Mouse (Mus musculus) forebrain, embryonic 12.5 days (tissue): ENCODE data around the gene Qrich2. TPM values are rescaled to one million over a fixed set of nuclear protein-coding genes. Genes with fewer than 3 reads are reported as not detected.

Experiments used
- ATAC-seq: fragments of 200-750 bp; cut with Nextera tagmentation; 2 replicates; pipeline ENCODE4 v1.8.0; 2017; ENCODE audit warnings: moderate TSS enrichment; ENCODE audit not compliant: low FRiP score
- H3K27ac ChIP-seq: fragments of 300-500 bp; sonication (generic); 2 replicates; pipeline ENCODE4 v1.5.1; 2016; ENCODE audit warnings: mild to moderate bottlenecking
- H3K27me3 ChIP-seq: fragments of 300-500 bp; sonication (generic); 2 replicates; pipeline ENCODE4 v1.6.1; 2016; ENCODE audit warnings: mild to moderate bottlenecking
- H3K36me3 ChIP-seq: fragments of 300-500 bp; sonication (generic); replicated peaks from 2 replicates; pipeline ENCODE4 v1.6.1; 2016; ENCODE audit warnings: mild to moderate bottlenecking
- H3K4me1 ChIP-seq: fragments of 300-500 bp; sonication (generic); 2 replicates; pipeline ENCODE4 v1.6.1; 2016
- H3K4me2 ChIP-seq: fragments of 300-500 bp; sonication (generic); 2 replicates; pipeline ENCODE4 v1.6.1; 2016; ENCODE audit warnings: mild to moderate bottlenecking, moderate library complexity
- H3K4me3 ChIP-seq: fragments of 300-500 bp; sonication (generic); replicated peaks from 2 replicates; pipeline ENCODE4 v1.5.1; 2016; ENCODE audit warnings: mild to moderate bottlenecking
- H3K9ac ChIP-seq: fragments of 300-500 bp; sonication (generic); 2 replicates; pipeline ENCODE4 v1.6.1; 2016; ENCODE audit warnings: mild to moderate bottlenecking
- H3K9me3 ChIP-seq: fragments of 300-500 bp; sonication (generic); 2 replicates; pipeline ENCODE4 v1.6.1; 2016
- WGBS: fragments of 180-500 bp; shearing (Covaris S2); methylation state at CpG from one replicate; pipeline ENCODE4 v1.1.7; 2016; 5-methylcytosine and 5-hydroxymethylcytosine counted together
- polyA plus RNA-seq: library from polyadenylated mRNA; unstranded; fragments of >200 nt; fragmentation: Nextera tagmentation; extraction: Ambion mirVana; gene quantifications from 2 replicates; pipeline ENCODE4 v1.2.1, GENCODE M21; 2016

Qrich2 gene
- polyA plus RNA-seq: not detected in 2 replicates

- Histone ChIP-seq H3K9me3 (no peaks in the 10 kb centered on the region), H3K9ac (no peak within 1 kb of the TSS), H3K4me3 (no peak within 1 kb of the TSS), H3K36me3 (peaks cover 20% of the 10 kb centered on the region), H3K27me3 (no peaks in the 10 kb centered on the region), H3K27ac (no peak within 1 kb of the TSS), H3K4me1 (no peaks in the 10 kb centered on the region), H3K4me2 (no peak within 1 kb of the TSS)
- ATAC-seq: no peak
- 77% methylated on average over 20 of the region's 20 CpGs for WGBS
Observed at GRCm38 (mm10) chr11:116466141-116466540, at the start of gene Qrich2. Qrich2 (minus strand) TSS chr11:116466241.

- Histone ChIP-seq H3K4me3 (0 out of 2 replicates have a peak overlapping the region, but pooled peaks have one; percentile 3), H3K27ac (no peak overlapping the region), H3K4me2 (peak overlapping the region; percentile 43), H3K27me3 (peaks cover 14% of the 10 kb centered on the region; the same call in 1 of the 2 replicates), H3K9ac (no peak overlapping the region), H3K4me1 (peaks cover 7% of the 10 kb centered on the region; the same call in 1 of the 2 replicates), H3K9me3 (no peaks in the 10 kb centered on the region), H3K36me3 (no peaks in the 10 kb centered on the region)
- ATAC-seq: no peak
- 10% methylated on average over 24 of the region's 24 CpGs for WGBS
Observed at GRCm38 (mm10) chr11:116515330-116516020, 49.4 kb upstream of the Qrich2 start.

- H3K36me3 ChIP-seq: no peaks in the 10 kb centered on the region
- ATAC-seq: no peak
- no peak overlapping the region for H3K4me3 ChIP-seq
- H3K9me3 ChIP-seq: no peaks in the 10 kb centered on the region
- H3K4me2 ChIP-seq: no peak overlapping the region
- H3K27ac ChIP-seq: no peak overlapping the region
- no peak overlapping the region for H3K9ac ChIP-seq
- WGBS: 73% methylated on average over 4 of the region's 4 CpGs
- H3K27me3 ChIP-seq: peaks cover 14% of the 10 kb centered on the region; the same call in 1 of the 2 replicates
- H3K4me1 ChIP-seq: peaks cover 7% of the 10 kb centered on the region; the same call in 1 of the 2 replicates
Observed at GRCm38 (mm10) chr11:116513531-116514038, 47.5 kb upstream of the Qrich2 start.

- no peak for ATAC-seq
- peaks cover 14% of the 10 kb centered on the region; the same call in 1 of the 2 replicates for H3K27me3 ChIP-seq
- H3K27ac ChIP-seq: no peak overlapping the region
- no peak overlapping the region for H3K9ac ChIP-seq
- H3K36me3 ChIP-seq: no peaks in the 10 kb centered on the region
- no peak overlapping the region for H3K4me2 ChIP-seq
- WGBS: 85% methylated on average over 6 of the region's 6 CpGs
- peaks cover 7% of the 10 kb centered on the region; the same call in 1 of the 2 replicates for H3K4me1 ChIP-seq
- H3K4me3 ChIP-seq: no peak overlapping the region
- no peaks in the 10 kb centered on the region for H3K9me3 ChIP-seq
Observed at GRCm38 (mm10) chr11:116512987-116513386, 46.9 kb upstream of the Qrich2 start.

- Histone ChIP-seq H3K4me2 (no peak overlapping the region), H3K36me3 (no peaks in the 10 kb centered on the region), H3K4me1 (peaks cover 7% of the 10 kb centered on the region; the same call in 1 of the 2 replicates), H3K27me3 (peaks cover 14% of the 10 kb centered on the region; the same call in 1 of the 2 replicates), H3K4me3 (no peak overlapping the region), H3K27ac (no peak overlapping the region), H3K9ac (no peak overlapping the region), H3K9me3 (no peaks in the 10 kb centered on the region)
- WGBS: 94% methylated on average over 7 of the region's 7 CpGs
- ATAC-seq: no peak
Observed at GRCm38 (mm10) chr11:116512154-116512553, 46.1 kb upstream of the Qrich2 start.

- Histone ChIP-seq H3K4me3 (no peak overlapping the region), H3K4me1 (peaks cover 7% of the 10 kb centered on the region; the same call in 1 of the 2 replicates), H3K27me3 (peaks cover 14% of the 10 kb centered on the region; the same call in 1 of the 2 replicates), H3K36me3 (no peaks in the 10 kb centered on the region), H3K9ac (no peak overlapping the region), H3K9me3 (no peaks in the 10 kb centered on the region), H3K27ac (no peak overlapping the region), H3K4me2 (no peak overlapping the region)
- WGBS: 77% methylated on average over 7 of the region's 7 CpGs
- ATAC-seq: no peak
Observed at GRCm38 (mm10) chr11:116511301-116511868, 45.3 kb upstream of the Qrich2 start.

- Histone ChIP-seq H3K27me3 (0 out of 2 replicates have a peak, but pooled peaks cover 1% of the 10 kb centered on the region), H3K4me2 (no peak overlapping the region), H3K4me1 (no peaks in the 10 kb centered on the region), H3K9me3 (no peaks in the 10 kb centered on the region), H3K9ac (no peak overlapping the region), H3K4me3 (no peak overlapping the region), H3K27ac (no peak overlapping the region), H3K36me3 (no peaks in the 10 kb centered on the region)
- 71% methylated on average over 2 of the region's 2 CpGs for WGBS
- no peak for ATAC-seq
Observed at GRCm38 (mm10) chr11:116508689-116509088, 42.6 kb upstream of the Qrich2 start.

GRCm38 (mm10) chr11:116506151-116506875 lies 40.3 kb upstream of the Qrich2 start:
- WGBS: 89% methylated on average over 17 of the region's 17 CpGs
- H3K9me3 ChIP-seq: no peaks in the 10 kb centered on the region
- no peak for ATAC-seq
- H3K27ac ChIP-seq: no peak overlapping the region
- H3K4me1 ChIP-seq: 0 out of 2 replicates have a peak, but pooled peaks cover under 1% of the 10 kb centered on the region
- no peak overlapping the region for H3K4me2 ChIP-seq
- no peak overlapping the region for H3K4me3 ChIP-seq
- no peaks in the 10 kb centered on the region for H3K36me3 ChIP-seq
- no peak overlapping the region for H3K9ac ChIP-seq
- no peaks in the 10 kb centered on the region for H3K27me3 ChIP-seq

- no peak overlapping the region for H3K27ac ChIP-seq
- 78% methylated on average over 5 of the region's 5 CpGs for WGBS
- H3K27me3 ChIP-seq: no peaks in the 10 kb centered on the region
- no peak overlapping the region for H3K9ac ChIP-seq
- H3K4me2 ChIP-seq: no peak overlapping the region
- no peak overlapping the region for H3K4me3 ChIP-seq
- H3K9me3 ChIP-seq: no peaks in the 10 kb centered on the region
- 0 out of 2 replicates have a peak, but pooled peaks cover 3% of the 10 kb centered on the region for H3K4me1 ChIP-seq
- ATAC-seq: no peak
- H3K36me3 ChIP-seq: no peaks in the 10 kb centered on the region
Observed at GRCm38 (mm10) chr11:116505573-116505972, 39.5 kb upstream of the Qrich2 start.

- 90% methylated on average over 17 of the region's 17 CpGs for WGBS
- Histone ChIP-seq H3K4me2 (no peak overlapping the region), H3K9me3 (no peaks in the 10 kb centered on the region), H3K27me3 (no peaks in the 10 kb centered on the region), H3K9ac (no peak overlapping the region), H3K4me3 (no peak overlapping the region), H3K36me3 (no peaks in the 10 kb centered on the region), H3K4me1 (0 out of 2 replicates have a peak, but pooled peaks cover 3% of the 10 kb centered on the region), H3K27ac (no peak overlapping the region)
- no peak for ATAC-seq
Observed at GRCm38 (mm10) chr11:116504516-116504915, 38.5 kb upstream of the Qrich2 start.

- WGBS: 29% methylated on average over 7 of the region's 7 CpGs
- H3K27ac ChIP-seq: no peak overlapping the region
Observed at GRCm38 (mm10) chr11:116501005-116501746, 35.1 kb upstream of the Qrich2 start.

More at GRCm38 (mm10) chr11:116501005-116501746, 35.1 kb upstream of the Qrich2 start:
- 0 out of 2 replicates have a peak, but pooled peaks cover 3% of the 10 kb centered on the region for H3K4me1 ChIP-seq
- no peak overlapping the region for H3K4me3 ChIP-seq
- no peaks in the 10 kb centered on the region for H3K9me3 ChIP-seq
- no peaks in the 10 kb centered on the region for H3K36me3 ChIP-seq
- peak; percentile 65 for ATAC-seq
- no peak overlapping the region for H3K9ac ChIP-seq
- H3K27me3 ChIP-seq: no peaks in the 10 kb centered on the region
- no peak overlapping the region for H3K4me2 ChIP-seq
